Mouse (Mus musculus) liver, embryonic 12.5 days (tissue): ENCODE measurements around the gene Ubqln4. TPM values are rescaled to one million over a fixed set of nuclear protein-coding genes. Genes with fewer than 3 reads are reported as not detected.
A peak's percentile ranks its signal among the peaks of the same experiment; 100 is the strongest.

ENCODE experiments used
- ATAC-seq: fragments of 200-750 bp; cut with Nextera tagmentation; 2 replicates; pipeline ENCODE4 v1.8.0; 2017; ENCODE audit warnings: moderate number of reproducible peaks, mild to moderate bottlenecking, moderate library complexity
- H3K27ac ChIP-seq: fragments of 300-500 bp; sonication (generic); 2 replicates; pipeline ENCODE4 v1.5.1; 2016; ENCODE audit warnings: mild to moderate bottlenecking
- H3K27me3 ChIP-seq: fragments of 300-500 bp; sonication (generic); replicated peaks from 2 replicates; pipeline ENCODE4 v1.6.1; 2016; ENCODE audit warnings: mild to moderate bottlenecking, moderate library complexity
- H3K36me3 ChIP-seq: fragments of 300-500 bp; sonication (generic); 2 replicates; pipeline ENCODE4 v1.6.1; 2016; ENCODE audit warnings: mild to moderate bottlenecking, moderate library complexity
- H3K4me1 ChIP-seq: fragments of 300-500 bp; sonication (generic); 2 replicates; pipeline ENCODE4 v1.6.1; 2016
- H3K4me2 ChIP-seq: fragments of 300-500 bp; sonication (generic); 2 replicates; pipeline ENCODE4 v1.6.1; 2016; ENCODE audit warnings: mild to moderate bottlenecking, moderate library complexity
- H3K4me3 ChIP-seq: fragments of 300-500 bp; sonication (generic); 2 replicates; pipeline ENCODE4 v1.5.1; 2016; ENCODE audit warnings: mild to moderate bottlenecking, moderate library complexity
- H3K9ac ChIP-seq: fragments of 300-500 bp; sonication (generic); 2 replicates; pipeline ENCODE4 v1.6.1; 2016; ENCODE audit warnings: mild to moderate bottlenecking, moderate library complexity
- H3K9me3 ChIP-seq: fragments of 300-500 bp; sonication (generic); replicated peaks from 2 replicates; pipeline ENCODE4 v1.6.1; 2016; ENCODE audit warnings: mild to moderate bottlenecking, moderate library complexity
- WGBS: fragments of 180-500 bp; shearing (Covaris S2); methylation state at CpG from one replicate; pipeline ENCODE4 v1.1.7; 2016; ENCODE audit not compliant: insufficient replicate concordance; 5-methylcytosine and 5-hydroxymethylcytosine counted together
- polyA plus RNA-seq: library from polyadenylated mRNA; unstranded; fragments of >200 nt; fragmentation: Nextera tagmentation; extraction: Ambion mirVana; gene quantifications from 2 replicates; pipeline ENCODE4 v1.2.1, GENCODE M21; 2016

The Ubqln4 gene
- polyA plus RNA-seq, 1 experiment from 2014 or later, result 37.9 TPM

GRCm38 (mm10) chr3:88544955-88545591 lies 8.5 kb upstream of the Ubqln4 start:
- 50% methylated on average over 20 of the region's 20 CpGs for WGBS
- no peak overlapping the region for H3K4me3 ChIP-seq
- H3K9me3 ChIP-seq, result no peaks in the 10 kb centered on the region
- peaks cover 3% of the 10 kb centered on the region; the same call in 1 of the 2 replicates for H3K36me3 ChIP-seq
- H3K4me1 ChIP-seq, result peaks cover 31% of the 10 kb centered on the region
- H3K4me2 ChIP-seq, result no peak overlapping the region
- H3K27me3 ChIP-seq, result no peaks in the 10 kb centered on the region
- ATAC-seq, result no peak
- no peak overlapping the region for H3K27ac ChIP-seq
- H3K9ac ChIP-seq, result no peak overlapping the region

- H3K27me3 ChIP-seq, result no peaks in the 10 kb centered on the region
- H3K36me3 ChIP-seq, result peaks cover 3% of the 10 kb centered on the region; the same call in 1 of the 2 replicates
- peak; percentile 16; the same call in 1 of the 2 replicates for ATAC-seq
- H3K27ac ChIP-seq, result no peak overlapping the region
- H3K9me3 ChIP-seq, result no peaks in the 10 kb centered on the region
- no peak overlapping the region for H3K4me2 ChIP-seq
- 63% methylated on average over 6 of the region's 6 CpGs for WGBS
- H3K4me3 ChIP-seq, result no peak overlapping the region
- no peak overlapping the region for H3K9ac ChIP-seq
- peaks cover 48% of the 10 kb centered on the region for H3K4me1 ChIP-seq
Measured at GRCm38 (mm10) chr3:88546674-88547418, 6.7 kb upstream of the Ubqln4 start.

- no peaks in the 10 kb centered on the region for H3K9me3 ChIP-seq
- H3K27ac ChIP-seq, result no peak within 1 kb of the TSS
- ATAC-seq, result no peak
- peaks cover 3% of the 10 kb centered on the region; the same call in 1 of the 2 replicates for H3K36me3 ChIP-seq
- 72% methylated on average over 18 of the region's 18 CpGs for WGBS
- no peak within 1 kb of the TSS for H3K9ac ChIP-seq
- peaks cover 51% of the 10 kb centered on the region for H3K4me1 ChIP-seq
- no peaks in the 10 kb centered on the region for H3K27me3 ChIP-seq
- no peak within 1 kb of the TSS for H3K4me2 ChIP-seq
- H3K4me3 ChIP-seq, result no peak within 1 kb of the TSS
Measured at GRCm38 (mm10) chr3:88548180-88548917, 5.2 kb upstream of the Ubqln4 start, which contains the start of gene Rab25. Gene Rab25 (minus strand): TSS chr3:88548300.

GRCm38 (mm10) chr3:88551586-88551985 lies 2.0 kb upstream of the Ubqln4 start:
- H3K4me3 ChIP-seq, result peak overlapping the region; percentile 84
- peak overlapping the region; percentile 93 for H3K27ac ChIP-seq
- H3K9me3 ChIP-seq, result no peaks in the 10 kb centered on the region
- peaks cover 54% of the 10 kb centered on the region for H3K4me1 ChIP-seq
- H3K9ac ChIP-seq, result peak overlapping the region; percentile 94
- peaks cover 15% of the 10 kb centered on the region for H3K36me3 ChIP-seq
- peak overlapping the region; percentile 99 for H3K4me2 ChIP-seq
- 63% methylated on average over 4 of the region's 4 CpGs for WGBS
- ATAC-seq, result no peak
- no peaks in the 10 kb centered on the region for H3K27me3 ChIP-seq

GRCm38 (mm10) chr3:88552082-88552645 lies 1.4 kb upstream of the Ubqln4 start:
- peak overlapping the region; percentile 99 for H3K4me2 ChIP-seq
- ATAC-seq, result no peak
- H3K4me3 ChIP-seq, result peak overlapping the region; percentile 84
- H3K36me3 ChIP-seq, result peaks cover 21% of the 10 kb centered on the region
- peak overlapping the region; percentile 94 for H3K9ac ChIP-seq
- H3K27ac ChIP-seq, result peak overlapping the region; percentile 93
- no peaks in the 10 kb centered on the region for H3K27me3 ChIP-seq
- WGBS, result 12% methylated on average over 16 of the region's 16 CpGs
- peaks cover 48% of the 10 kb centered on the region for H3K4me1 ChIP-seq
- H3K9me3 ChIP-seq, result no peaks in the 10 kb centered on the region

GRCm38 (mm10) chr3:88552676-88553524 lies 658 bp upstream of the Ubqln4 start, which contains the start of gene Lamtor2:
Gene Lamtor2 (minus strand): TSS chr3:88553074.
- no peaks in the 10 kb centered on the region for H3K27me3 ChIP-seq
- peaks cover 42% of the 10 kb centered on the region for H3K4me1 ChIP-seq
- no peaks in the 10 kb centered on the region for H3K9me3 ChIP-seq
- ATAC-seq, result peak; percentile 90
- WGBS, result 2% methylated on average over 48 of the region's 48 CpGs
- peak within 1 kb of the TSS; percentile 84 for H3K4me3 ChIP-seq
- peak within 1 kb of the TSS; percentile 94 for H3K9ac ChIP-seq
- peak within 1 kb of the TSS; percentile 99 for H3K4me2 ChIP-seq
- H3K36me3 ChIP-seq, result peaks cover 28% of the 10 kb centered on the region
- H3K27ac ChIP-seq, result peak within 1 kb of the TSS; percentile 93

GRCm38 (mm10) chr3:88553880-88554586 lies 475 bp downstream of the Ubqln4 start:
- WGBS, result 3% methylated on average over 41 of the region's 41 CpGs
- H3K9ac ChIP-seq, result peak overlapping the region; percentile 94
- peak; percentile 16 for ATAC-seq
- peak overlapping the region; percentile 93 for H3K27ac ChIP-seq
- peaks cover 40% of the 10 kb centered on the region for H3K36me3 ChIP-seq
- H3K4me3 ChIP-seq, result peak overlapping the region; percentile 84
- H3K27me3 ChIP-seq, result no peaks in the 10 kb centered on the region
- H3K9me3 ChIP-seq, result no peaks in the 10 kb centered on the region
- peak overlapping the region; percentile 99 for H3K4me2 ChIP-seq
- H3K4me1 ChIP-seq, result peaks cover 42% of the 10 kb centered on the region

GRCm38 (mm10) chr3:88555069-88555605 lies 1.6 kb downstream of the Ubqln4 start:
- Histone ChIP-seq H3K4me3 (0 out of 2 replicates have a peak overlapping the region, but pooled peaks have one; percentile 84), H3K36me3 (peaks cover 47% of the 10 kb centered on the region), H3K9ac (0 out of 2 replicates have a peak overlapping the region, but pooled peaks have one; percentile 94), H3K27ac (0 out of 2 replicates have a peak overlapping the region, but pooled peaks have one; percentile 3), H3K27me3 (no peaks in the 10 kb centered on the region), H3K4me2 (peak overlapping the region; percentile 99), H3K9me3 (no peaks in the 10 kb centered on the region), H3K4me1 (peaks cover 38% of the 10 kb centered on the region)
- no peak for ATAC-seq
- 91% methylated on average over 5 of the region's 5 CpGs for WGBS

GRCm38 (mm10) chr3:88555731-88556130 lies 2.2 kb downstream of the Ubqln4 start:
- no peak for ATAC-seq
- Histone ChIP-seq H3K27me3 (no peaks in the 10 kb centered on the region), H3K27ac (no peak overlapping the region), H3K9ac (no peak overlapping the region), H3K4me1 (peaks cover 32% of the 10 kb centered on the region), H3K4me3 (no peak overlapping the region), H3K9me3 (no peaks in the 10 kb centered on the region), H3K36me3 (peaks cover 53% of the 10 kb centered on the region), H3K4me2 (0 out of 2 replicates have a peak overlapping the region, but pooled peaks have one; percentile 99)
- 92% methylated on average over 6 of the region's 6 CpGs for WGBS

GRCm38 (mm10) chr3:88556616-88557015 lies 3.1 kb downstream of the Ubqln4 start:
- Histone ChIP-seq H3K4me3 (no peak overlapping the region), H3K9ac (no peak overlapping the region), H3K4me1 (peaks cover 23% of the 10 kb centered on the region), H3K27ac (no peak overlapping the region), H3K27me3 (no peaks in the 10 kb centered on the region), H3K36me3 (peaks cover 62% of the 10 kb centered on the region), H3K4me2 (no peak overlapping the region), H3K9me3 (no peaks in the 10 kb centered on the region)
- 83% methylated on average over 8 of the region's 8 CpGs for WGBS
- ATAC-seq, result no peak
